Mouse (Mus musculus) layer of hippocampus, adult 2 months (tissue): ENCODE results near the gene Cdr1. TPM values are rescaled to one million over a fixed set of nuclear protein-coding genes. Genes with fewer than 3 reads are reported as not detected.

ENCODE experiments used
- DNase-seq, 2 experiments: peaks; one replicate each; pipeline ENCODE4 v3.0.0; 2022; ENCODE audit warnings: low spot score in 2 of 2
- H3K27ac ChIP-seq: fragments of 200-600 bp; 2 replicates; pipeline ENCODE4 v1.8.1; 2022
- H3K4me3 ChIP-seq: fragments of 200-600 bp; 2 replicates; pipeline ENCODE4 v1.8.1; 2022; ENCODE audit warnings: mild to moderate bottlenecking
- CTCF ChIP-seq: fragments of 200-600 bp; conservative IDR thresholded peaks from 2 replicates; pipeline ENCODE4 v1.8.1; 2022; ENCODE audit warnings: antibody characterized with exemption, mild to moderate bottlenecking, moderate library complexity
- long read RNA-seq, 2 experiments: library from polyadenylated mRNA; stranded (forward); transcript quantifications; one replicate each; pipeline ENCODE4 v2.0.0; 2021; ENCODE audit warnings: borderline mapping rate in 2 of 2
- microRNA-seq, 2 experiments: library from miRNA; unstranded; fragments of <30 nt; microRNA quantifications; one replicate each; pipeline ENCODE4 v1.2.0; 2021
- total RNA-seq, 2 experiments: library from RNA; stranded (reverse); gene quantifications; 2 replicates each; pipeline ENCODE4 v1.2.3; 2021

Cdr1 gene
- total RNA-seq: not detected
- long read RNA-seq, experiment 1: 0 reads
- long read RNA-seq, experiment 2, partial matches to known transcripts: 0 of 1 reads
- long read RNA-seq, experiment 2, other reads (novel, unspliced or antisense): 0 of 1 reads

GRCm38 (mm10) chrX:61185458-61185857, at the start of gene Cdr1:
TSS of gene Cdr1 (minus strand) at chrX:61185558.
- no peak for TF ChIP-seq CTCF
- Histone ChIP-seq H3K27ac (no peak within 1 kb of the TSS), H3K4me3 (no peak within 1 kb of the TSS)
- DNase-seq: no peak

GRCm38 (mm10) chrX:61185869-61186268, 511 bp upstream of the Cdr1 start:
- Histone ChIP-seq H3K27ac (no peak overlapping the region), H3K4me3 (no peak overlapping the region)
- DNase-seq: no peak
- no peak for TF ChIP-seq CTCF

- DNase-seq: no peak
- TF ChIP-seq CTCF: peak; percentile 84
- H3K4me3 ChIP-seq: no peak overlapping the region
- H3K27ac ChIP-seq: no peak overlapping the region
Measured at GRCm38 (mm10) chrX:61166519-61166918, 18.8 kb downstream of the Cdr1 start.

GRCm38 (mm10) chrX:61161249-61161648, 24.1 kb downstream of the Cdr1 start:
- no peak for DNase-seq
- TF ChIP-seq CTCF: peak; percentile 63
- Histone ChIP-seq H3K27ac (no peak overlapping the region), H3K4me3 (no peak overlapping the region)

- Histone ChIP-seq H3K27ac (no peak overlapping the region), H3K4me3 (no peak overlapping the region)
- peak; percentile 35 for TF ChIP-seq CTCF
- DNase-seq: no peak
Measured at GRCm38 (mm10) chrX:61154657-61155256, 30.6 kb downstream of the Cdr1 start.

- DNase-seq: no peak
- Histone ChIP-seq H3K27ac (no peak overlapping the region), H3K4me3 (no peak overlapping the region)
- TF ChIP-seq CTCF: no peak
Measured at GRCm38 (mm10) chrX:61154246-61154645, 31.1 kb downstream of the Cdr1 start.

GRCm38 (mm10) chrX:61146569-61146968, 38.8 kb downstream of the Cdr1 start:
- Histone ChIP-seq H3K4me3 (no peak overlapping the region), H3K27ac (no peak overlapping the region)
- no peak for DNase-seq
- no peak for TF ChIP-seq CTCF

- no peak for DNase-seq
- H3K4me3 ChIP-seq: no peak overlapping the region
- no peak overlapping the region for H3K27ac ChIP-seq
- TF ChIP-seq CTCF: no peak
Measured at GRCm38 (mm10) chrX:61145416-61145815, 39.9 kb downstream of the Cdr1 start.

GRCm38 (mm10) chrX:61134592-61134991, 50.8 kb downstream of the Cdr1 start:
- peak; percentile 61 for TF ChIP-seq CTCF
- H3K27ac ChIP-seq: no peak overlapping the region
- no peak overlapping the region for H3K4me3 ChIP-seq
- no peak for DNase-seq

Small RNA genes lying within 50 kb of the gene (microRNA-seq; reads per million reads assigned to microRNA genes)
- 0 reads per million in 2 experiments for gene Gm24396
